Mouse (Mus musculus) gonadal fat pad, adult 2 months (tissue): ENCODE data around the gene Ciita. TPM values are rescaled to one million over a fixed set of nuclear protein-coding genes. Genes with fewer than 3 reads are reported as not detected.

Experiments
- DNase-seq: peaks from one replicate; pipeline ENCODE4 v3.0.0-alpha.2; 2012; ENCODE audit warnings: low read depth
- polyA plus RNA-seq: library from polyadenylated mRNA; depleted of rRNA; stranded (reverse); fragments of >200 nt; gene quantifications from 2 replicates; pipeline ENCODE4 v1.2.3, GENCODE M21; 2012

Ciita gene
- polyA plus RNA-seq, 1 experiment = 3.5 TPM

DNA sequence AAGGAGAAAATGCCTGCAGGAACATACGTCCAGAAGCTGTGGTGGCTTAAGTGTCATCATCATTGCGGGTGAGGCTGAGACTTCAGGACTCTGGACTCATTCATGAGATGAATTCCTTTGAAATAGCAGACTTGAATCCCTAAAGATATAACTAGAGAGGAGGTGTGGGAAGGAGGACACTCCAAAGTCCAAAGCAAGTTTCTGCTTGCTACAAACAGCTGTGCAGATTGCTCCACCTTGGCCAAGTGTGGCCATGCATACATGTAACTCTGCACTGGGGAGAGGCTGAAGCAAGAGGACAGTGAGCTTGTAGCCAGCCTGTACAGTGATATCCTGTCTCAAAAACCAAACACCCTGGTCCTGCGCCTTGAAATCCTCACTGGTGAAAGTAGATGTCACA is 7.9 kb upstream of the Ciita start:
- DNase-seq = no peak

DNA sequence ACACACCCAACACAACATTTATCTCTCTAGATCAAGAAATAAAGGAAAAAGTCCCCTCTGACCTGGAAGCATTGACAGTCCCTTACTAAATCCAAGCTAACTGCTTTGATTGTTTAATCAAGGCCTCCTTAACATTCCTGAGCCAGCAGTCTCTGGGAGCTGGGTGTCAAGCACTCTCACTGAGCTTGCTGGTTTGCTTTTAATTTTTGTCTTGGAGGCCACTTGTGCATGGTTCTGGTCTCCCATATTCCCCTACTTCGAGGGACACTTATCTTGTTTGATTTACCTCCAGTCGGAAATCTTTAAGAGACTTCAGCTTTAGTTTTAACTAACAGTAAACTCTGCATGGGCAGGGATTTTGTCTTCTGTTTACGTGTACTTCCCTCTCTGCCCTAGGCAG is 4.9 kb upstream of the Ciita start:
- no peak for DNase-seq

DNA sequence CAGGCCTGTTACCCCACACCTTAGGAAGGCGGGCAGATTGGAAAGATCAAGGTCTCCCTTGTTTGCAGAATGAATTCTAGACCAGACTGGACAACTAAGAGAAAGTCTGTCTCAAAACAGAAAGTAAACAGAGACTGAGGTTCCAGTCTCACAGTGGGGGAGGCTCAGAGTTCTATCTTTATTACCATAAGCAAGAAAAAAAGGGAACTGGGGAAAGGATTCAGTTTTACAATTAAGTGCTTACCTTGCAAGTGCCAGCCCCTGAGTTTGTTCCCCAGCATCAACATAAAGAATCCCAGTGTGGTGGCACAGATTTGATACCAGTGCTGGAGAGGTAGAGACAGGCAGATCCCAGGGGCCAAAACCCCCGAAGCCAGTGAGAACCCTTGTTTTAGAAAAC is 3.9 kb upstream of the Ciita start:
- DNase-seq = no peak

DNA sequence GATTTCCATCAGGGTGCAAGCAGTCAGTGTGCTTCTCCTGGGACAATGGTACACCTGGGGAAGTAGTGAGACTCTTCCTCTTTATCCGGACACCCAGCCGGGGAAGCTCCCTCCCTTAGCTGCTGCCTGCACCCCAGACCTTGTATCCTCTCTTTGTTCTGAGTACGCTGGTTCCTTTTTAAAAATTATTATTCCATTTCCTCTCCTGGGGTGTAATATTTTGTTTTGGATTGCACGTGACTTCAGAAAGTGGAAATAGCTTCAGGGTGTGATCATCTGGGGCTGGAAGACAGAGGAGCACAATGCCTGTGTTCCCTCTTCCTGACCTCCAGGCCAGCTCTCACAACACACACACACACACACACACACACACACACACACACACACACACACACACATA is 2.5 kb downstream of the Ciita start:
- no peak for DNase-seq

DNA sequence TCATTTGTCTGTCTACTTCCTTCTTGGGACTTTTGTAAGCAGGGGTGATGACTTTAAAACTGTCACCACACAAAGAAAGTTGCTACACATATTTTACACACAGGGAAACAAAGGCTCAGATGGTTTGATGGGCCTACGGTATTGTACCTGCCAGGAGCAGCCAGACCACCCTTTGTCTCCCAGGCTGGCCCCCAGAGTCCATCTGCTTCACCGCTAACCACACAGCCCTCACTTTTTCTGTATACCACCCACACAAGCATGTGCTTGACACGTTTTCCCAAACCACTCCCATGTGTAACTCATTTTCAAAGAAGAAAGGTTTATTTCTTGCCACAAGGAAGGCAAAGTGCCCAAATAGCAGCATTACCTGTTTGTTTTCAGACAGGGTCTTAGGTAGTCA is 7.1 kb downstream of the Ciita start:
- DNase-seq = no peak

DNA sequence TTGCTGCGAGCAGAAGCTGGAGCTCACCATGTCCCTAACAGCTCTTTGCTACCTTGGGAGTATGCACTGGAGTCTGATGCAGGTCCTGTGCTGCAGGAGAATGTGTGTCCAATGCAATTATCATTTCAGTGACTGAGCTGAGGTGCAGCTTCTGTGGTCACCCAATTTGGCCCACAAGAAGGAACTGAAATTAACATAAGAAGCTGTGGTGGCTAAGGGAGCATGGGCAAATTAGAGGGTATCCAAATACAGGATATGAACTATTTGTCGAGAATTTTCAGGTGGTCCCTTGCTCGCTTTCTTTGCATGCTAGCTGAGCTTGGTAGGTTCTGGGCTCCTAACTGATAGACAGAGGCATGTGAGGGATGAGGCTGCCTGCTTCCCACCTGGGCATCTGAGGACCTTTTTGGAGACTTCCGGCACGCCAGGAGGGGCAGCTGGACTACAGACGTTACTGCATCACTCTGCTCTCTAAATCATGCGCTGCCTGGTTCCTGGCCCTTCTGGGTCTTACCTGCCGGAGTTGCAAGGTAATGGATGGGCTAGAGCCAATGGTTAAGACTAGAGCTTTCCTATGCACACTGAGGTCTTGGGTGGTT is 8.1 kb downstream of the Ciita start:
- no peak for DNase-seq

DNA sequence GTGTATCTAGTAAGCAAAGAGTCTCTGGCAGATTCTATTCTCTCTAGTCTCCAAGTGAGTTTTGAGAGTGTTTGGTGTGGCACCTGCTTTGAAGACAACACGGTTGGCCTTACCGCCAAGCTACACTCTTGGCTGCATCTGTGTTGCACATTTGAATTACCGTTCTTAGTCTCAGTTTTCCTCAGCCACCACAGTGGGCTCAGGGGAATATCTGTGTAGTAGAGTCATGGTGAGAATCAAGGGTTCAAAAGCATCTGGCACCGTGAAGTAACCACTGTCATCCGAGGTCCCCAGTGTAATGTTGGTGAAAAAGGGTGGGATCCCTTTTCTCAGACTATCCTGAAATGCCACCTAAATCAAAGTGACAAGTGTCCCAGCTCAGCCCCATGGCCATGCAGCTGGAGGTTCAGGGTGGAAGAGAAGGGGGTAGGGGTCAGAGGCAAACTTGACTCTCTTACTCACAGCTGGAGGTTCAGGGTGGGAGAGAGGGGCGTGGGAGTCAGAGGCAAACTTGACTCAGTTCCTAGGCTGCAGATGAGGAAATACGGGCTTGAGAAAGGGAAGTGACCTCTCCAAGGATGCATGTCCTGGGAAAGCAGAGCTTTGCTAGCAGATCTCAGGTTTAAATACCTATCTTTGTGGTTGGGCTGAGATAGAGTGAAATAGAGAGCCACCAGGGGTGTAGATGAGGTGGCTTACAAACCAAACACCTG is 9.1 kb downstream of the Ciita start:
- DNase-seq = no peak

DNA sequence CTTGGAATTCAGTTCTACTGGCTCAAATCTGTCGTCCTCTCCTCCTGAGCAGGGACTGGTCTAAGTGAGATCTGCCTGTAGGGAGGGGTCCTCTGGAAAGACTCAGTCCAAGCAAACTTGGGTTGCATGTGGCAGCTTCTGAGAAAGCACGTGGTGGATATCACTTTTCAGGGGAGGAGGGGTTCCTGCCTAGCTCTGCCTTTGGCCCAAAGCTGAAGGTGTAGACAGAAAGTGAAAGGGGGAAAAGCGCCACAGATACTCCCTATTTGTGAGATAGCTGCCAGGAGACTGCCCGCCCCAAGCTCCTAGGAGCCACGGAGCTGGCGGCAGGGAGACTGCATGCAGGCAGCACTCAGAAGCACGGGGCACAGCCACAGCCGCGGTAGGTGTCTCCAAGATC is 9.6 kb downstream of the Ciita start:
- no peak for DNase-seq

DNA sequence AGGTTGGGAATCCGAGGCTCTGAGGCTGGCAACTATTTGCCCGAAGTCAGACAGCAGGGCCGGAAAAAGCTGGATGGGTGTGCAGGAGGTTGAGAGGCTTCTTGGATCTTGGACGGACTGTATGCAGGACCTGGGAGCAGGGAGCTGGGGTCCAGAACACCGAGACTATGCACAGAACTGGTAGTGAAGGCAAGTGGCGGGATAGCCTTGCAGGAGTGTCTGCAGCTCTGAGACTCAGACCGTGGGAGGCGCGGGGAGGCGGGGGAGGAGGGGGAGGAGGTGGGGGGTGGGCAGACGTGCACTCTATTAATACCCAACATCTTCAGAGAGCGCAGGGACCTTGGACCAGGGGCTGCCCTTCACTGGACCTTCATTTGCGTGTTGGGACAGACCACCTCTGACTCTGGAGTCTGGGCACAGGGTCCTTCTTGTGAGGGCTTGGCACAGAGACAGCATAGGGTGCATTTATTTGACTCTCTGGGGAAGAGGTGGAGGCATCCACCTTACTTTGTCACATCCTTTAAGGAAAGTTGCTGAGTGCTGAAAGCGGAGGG is 10.1 kb downstream of the Ciita start:
- no peak for DNase-seq

DNA sequence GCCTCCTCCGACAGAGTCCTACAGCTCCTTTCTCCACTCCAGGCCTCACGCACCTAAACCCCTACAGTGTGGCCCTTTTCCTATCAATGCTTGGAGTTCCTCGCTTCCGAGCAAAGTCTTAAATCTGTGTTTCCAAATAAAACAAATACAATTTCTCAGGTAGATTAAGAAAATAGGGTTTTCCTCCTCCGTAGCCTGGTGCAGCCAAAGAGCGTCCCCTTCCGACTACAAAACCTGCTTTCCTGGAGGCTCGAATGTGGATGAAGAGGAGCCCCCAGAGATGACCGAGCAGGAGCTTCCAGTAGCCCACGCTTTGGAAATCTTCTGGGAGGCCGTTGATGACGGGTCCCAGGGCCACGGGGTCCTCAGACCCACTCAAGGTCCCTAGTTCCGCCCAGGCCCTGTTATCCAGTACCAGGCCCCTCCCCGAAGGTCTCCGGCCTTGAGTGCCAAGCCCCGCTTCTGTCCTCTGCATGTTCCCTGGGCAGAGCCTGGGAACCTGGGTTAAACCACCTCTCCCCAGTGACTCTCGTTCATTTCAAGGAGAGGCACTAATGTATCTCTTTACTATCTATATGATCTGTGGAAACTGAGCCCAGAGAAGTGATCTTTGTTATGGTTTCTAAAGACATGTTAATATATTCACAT is 10.8 kb downstream of the Ciita start:
- no peak for DNase-seq

DNA sequence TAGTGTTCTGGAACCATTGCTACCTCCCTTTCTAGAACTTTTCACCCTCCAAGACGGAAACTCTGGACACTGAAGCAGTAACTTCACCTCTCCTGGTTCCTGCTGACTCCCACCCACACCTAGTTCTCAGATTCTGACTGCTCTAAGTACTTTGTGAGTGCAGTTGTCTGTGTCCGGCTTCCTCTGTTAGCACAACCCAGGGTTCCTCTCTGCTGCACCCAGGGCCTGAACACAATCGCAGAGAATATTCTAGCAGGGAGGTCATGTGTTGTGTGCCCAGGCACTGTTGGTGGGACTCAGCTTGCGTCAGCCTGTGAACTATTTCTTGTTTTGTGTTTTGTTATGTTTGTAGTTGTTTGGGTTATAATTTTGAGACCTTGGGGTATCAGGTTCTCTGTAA is 11.9 kb downstream of the Ciita start:
- no peak for DNase-seq

DNA sequence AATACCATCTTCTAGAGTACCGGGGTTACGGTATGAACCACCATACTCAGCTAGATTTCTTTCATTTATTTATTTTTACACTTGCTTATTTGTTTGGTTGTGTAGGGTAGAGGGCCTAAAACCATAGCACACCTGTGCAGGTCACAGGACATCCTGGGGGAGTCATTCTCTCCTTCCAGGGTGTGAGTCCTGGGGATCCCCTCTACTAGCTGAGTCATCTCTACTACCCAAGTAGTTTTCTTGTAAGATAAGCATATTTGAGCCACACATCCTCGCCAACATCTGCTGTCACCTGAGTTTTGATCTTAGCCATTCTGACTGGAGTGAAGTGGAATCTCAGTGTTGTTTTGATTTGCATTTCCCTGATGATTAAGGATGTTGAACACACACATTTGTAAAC is 12.7 kb downstream of the Ciita start:
- no peak for DNase-seq

DNA sequence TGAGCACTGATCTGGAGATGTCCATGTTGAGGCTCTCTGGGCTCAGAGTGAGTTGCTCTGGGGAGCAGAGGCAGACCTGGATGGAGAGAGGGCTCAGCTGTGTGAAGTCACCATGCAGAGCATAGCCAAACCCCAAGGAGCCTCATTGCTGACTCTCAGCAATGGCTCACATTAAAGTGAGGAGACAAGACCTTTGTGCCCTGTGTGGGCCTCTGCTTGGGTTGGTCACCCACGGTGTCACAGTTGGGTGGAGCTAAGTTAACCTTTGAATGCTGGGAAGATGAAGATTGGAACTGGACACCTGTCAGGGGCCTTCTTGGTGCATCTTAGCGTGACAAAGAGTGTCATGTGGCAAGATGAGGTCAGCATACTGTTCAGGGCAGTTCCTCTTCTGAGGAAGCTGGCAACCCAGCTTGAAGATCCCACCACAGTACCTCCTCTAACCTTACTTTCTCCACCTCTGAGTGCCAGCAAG is 16.0 kb downstream of the Ciita start:
- no peak for DNase-seq

DNA sequence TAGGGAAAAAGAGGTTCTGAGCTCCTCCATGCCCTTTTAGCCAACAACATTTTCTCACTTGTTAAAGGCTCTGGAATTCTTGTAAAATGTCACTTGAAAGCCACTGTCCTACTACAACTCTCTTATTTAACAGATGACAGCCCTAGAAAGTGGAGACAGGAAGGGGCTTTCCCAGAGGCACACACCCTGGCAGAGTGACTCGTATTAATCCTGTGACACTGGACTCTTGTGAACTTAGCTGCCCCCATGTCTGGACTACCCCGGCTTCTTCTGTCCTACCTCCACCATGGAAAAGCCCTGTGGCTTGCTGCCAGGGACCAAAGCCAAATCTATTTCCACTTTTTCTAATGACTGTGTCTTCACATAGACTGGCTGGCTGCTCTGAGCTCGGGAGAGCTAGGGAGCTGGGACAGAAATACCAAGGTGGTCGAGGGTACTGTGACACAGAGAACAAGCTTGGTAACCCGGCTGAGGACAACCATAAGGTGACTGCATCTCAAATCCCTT is 18.3 kb downstream of the Ciita start:
- DNase-seq = no peak

DNA sequence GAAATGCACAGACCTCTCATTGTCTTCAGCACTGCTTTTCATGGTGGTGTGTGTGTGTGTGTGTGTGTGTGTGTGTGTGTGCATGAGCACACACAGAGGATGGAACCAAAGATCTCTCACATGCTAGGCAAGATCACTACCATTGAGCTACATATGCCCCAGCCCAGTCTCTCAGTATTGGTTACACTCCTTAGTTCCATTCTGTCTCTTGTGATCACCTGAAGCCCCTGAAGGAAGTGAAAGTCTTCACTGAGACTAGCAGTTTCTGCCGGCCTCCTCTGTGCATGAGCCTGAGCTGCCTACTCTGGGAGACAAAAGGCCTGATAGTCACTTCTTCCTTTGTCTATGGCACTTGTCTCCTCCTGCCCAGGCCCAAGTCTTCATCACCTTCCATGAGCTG is 19.3 kb downstream of the Ciita start:
- DNase-seq = no peak

DNA sequence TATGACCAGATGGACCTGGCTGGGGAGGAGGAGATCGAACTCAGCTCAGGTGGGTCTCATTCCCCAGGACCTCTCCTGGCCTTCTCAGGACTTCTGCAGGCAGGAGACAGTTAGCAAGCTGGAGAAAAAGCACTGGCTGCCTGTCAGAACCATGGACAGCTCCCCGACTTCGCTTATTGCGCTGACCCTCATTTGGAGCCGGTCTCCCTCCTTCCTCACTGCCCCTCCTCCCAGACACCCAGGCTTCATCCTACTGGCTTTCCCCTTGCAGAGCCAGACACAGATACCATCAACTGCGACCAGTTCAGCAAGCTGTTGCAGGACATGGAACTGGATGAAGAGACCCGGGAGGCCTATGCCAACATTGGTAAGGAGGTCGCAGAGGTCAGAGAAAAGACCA is 22.0 kb downstream of the Ciita start:
- DNase-seq = no peak

DNA sequence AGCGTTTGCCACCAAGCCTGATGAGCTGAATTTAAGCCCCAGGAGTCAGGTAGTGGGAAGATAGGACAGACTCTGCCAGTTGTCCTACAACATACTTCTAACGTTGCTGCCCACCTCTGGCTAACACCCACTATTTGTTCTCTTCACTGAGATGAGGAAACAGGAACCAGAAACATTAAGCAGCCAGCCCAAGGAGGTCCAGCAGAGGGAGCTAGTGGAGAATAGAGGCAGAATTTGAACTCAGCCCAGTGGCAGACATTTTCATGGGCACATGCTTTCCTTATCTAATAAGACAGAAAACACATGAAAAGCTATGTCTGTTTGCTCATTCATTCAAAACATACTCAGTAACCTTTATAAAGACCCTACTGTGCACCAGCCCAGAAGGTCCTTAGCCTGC is 23.2 kb downstream of the Ciita start:
- DNase-seq = no peak

DNA sequence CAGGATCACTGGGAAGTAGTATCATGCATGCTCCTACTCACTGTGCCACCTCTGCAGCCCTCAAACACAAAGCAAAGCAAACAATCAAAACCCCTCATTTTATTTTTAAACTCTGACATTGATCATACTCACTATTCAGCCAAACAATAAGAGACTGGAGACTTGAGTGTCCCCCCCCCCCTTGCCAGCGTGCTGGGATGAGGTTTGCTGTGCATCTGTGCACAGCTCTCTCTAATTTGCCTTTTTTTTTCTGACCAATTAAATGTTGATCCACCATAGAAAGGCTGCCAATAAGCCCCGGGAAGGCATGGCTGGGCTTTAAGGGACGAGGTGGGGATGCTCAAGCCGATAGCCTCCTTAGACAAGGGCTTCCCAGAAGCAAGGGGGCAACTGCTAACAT is 27.6 kb downstream of the Ciita start:
- no peak for DNase-seq

DNA sequence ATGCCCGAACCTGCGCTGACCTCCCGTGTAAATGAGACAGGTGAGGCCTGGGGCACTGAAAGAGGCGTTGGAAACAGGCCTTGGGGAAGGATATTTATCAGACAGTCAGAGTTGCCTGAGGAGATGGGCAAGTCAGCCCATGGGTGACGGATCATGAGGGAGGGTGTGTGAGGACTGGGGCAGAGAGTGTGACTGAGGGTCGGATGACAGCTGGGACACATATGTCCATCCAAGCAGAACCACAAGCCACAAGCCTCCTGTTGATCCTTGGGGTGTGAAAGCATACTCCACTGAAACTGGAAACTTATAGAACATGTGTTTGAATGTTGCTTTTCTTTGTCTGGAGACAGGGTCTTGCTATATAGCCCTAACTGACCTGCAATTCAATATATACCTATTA is 28.8 kb downstream of the Ciita start:
- DNase-seq = no peak

DNA sequence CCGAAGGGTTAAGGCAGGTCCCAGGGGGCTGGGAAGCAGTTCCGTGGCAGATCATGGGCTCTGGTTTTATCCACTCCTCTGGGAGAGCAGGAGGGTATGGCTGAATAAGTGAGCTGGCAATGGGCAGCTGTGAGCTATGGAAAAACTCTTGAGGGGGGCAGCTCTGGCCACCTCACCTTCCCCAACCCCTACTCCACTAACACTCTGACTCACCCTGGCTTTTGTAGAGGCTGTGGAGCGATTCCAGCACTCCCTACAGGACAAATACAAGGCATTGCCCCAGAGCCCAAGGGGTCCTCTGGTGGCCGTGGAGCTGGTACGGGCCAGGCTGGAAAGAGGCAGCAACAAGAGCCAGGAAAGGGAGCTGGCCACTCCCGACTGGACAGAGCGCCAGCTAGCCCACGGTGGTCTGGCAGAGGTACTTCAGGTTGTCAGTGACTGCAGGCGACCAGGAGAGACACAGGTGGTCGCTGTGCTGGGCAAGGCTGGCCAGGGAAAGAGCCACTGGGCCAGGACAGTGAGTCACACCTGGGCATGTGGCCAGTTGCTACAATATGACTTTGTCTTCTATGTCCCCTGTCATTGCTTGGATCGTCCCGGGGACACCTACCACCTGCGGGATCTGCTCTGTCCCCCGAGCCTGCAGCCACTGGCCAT is 30.7 kb downstream of the Ciita start:
- DNase-seq = no peak

DNA sequence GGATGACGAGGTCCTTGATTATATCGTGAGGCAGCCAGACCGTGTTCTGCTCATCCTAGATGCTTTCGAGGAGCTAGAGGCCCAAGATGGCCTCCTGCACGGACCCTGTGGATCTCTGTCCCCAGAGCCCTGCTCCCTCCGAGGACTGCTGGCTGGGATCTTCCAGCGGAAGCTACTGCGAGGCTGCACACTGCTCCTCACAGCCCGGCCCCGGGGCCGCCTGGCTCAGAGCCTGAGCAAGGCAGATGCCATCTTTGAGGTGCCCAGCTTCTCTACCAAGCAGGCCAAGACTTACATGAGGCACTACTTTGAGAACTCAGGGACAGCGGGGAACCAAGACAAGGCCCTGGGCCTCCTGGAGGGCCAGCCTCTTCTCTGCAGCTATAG is 31.3 kb downstream of the Ciita start:
- no peak for DNase-seq

DNA sequence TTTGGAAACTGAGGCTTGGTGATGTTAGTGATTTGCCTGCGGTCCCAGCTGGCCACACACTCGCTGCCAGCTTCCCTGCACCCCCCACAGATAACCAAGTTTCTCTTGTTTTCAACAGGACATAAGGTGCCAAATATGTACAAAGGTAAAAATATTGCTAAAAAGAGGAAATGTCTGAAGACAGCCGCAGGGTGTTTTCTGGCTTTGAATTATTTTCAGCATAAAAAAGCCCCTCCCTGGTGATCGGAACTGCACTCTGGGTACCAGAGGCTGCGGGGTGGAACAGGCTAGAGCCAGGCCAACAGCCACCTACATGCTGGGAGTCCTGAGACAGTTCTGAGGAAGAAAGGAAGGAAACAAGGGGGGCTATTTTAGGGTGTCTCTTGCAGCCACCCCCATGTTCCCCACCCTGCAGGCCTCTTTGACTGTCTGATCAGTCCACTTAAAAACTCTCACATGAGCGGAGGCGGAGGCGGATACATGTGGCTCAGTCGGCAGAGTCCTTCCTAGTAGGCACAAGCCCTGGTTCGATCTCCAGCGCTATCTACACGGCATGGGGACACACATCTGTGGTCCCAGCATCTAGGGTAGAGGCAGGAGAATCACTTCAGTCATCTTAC is 36.2 kb downstream of the Ciita start:
- no peak for DNase-seq
